7 mouse cellular contexts compared by ENCODE assay signal in genomic region chr2:32317791-32318417, GRCm38 (mm10). TPM values are rescaled to one million over a fixed set of nuclear protein-coding genes. Genes with fewer than 3 reads are reported as not detected.
A peak's percentile ranks its signal among the peaks of the same experiment; 100 is the strongest.
DNase-seq lines count a peak whose midpoint lies in the region; ATAC-seq and TF ChIP-seq lines count a peak whose summit lies in the region.

No protein-coding gene starts in this region.

- H3K4me1 ChIP-seq in embryonic facial prominence, embryonic 11.5 days (ENCODE audit: control insufficient read depth, insufficient read depth, low read length) = peaks cover 21% of the 10 kb centered on the region
- H3K4me1 ChIP-seq in heart, embryonic 10.5 days = peaks cover 73% of the 10 kb centered on the region
- peaks cover 60% of the 10 kb centered on the region for H3K4me1 ChIP-seq in kidney, embryonic 15.5 days
- peaks cover 7% of the 10 kb centered on the region; the same call in 1 of the 2 replicates for H3K4me1 ChIP-seq in small intestine, adult 2 months (ENCODE audit: control insufficient read depth, insufficient read depth, insufficient read length, low read length)

- no peak for TF ChIP-seq CTCF in small intestine, adult 2 months (IDR thresholded peaks at IDR 0.05; ENCODE audit: extremely low read depth, insufficient read length, insufficient replicate concordance, low read depth, low read length)

- peak; percentile 56 for DNase-seq in R1 (ENCODE audit: low read depth, low spot score)
- DNase-seq in embryonic facial prominence, embryonic 11.5 days (ENCODE audit: low spot score) = peak; percentile 98
- peak; percentile 92 for DNase-seq in heart, embryonic 10.5 days (ENCODE audit: low spot score)
- peak; percentile 64 for DNase-seq in lung, postnatal 14 days
- DNase-seq in right cerebral cortex, postnatal 25 days = no peak

- no peaks in the 10 kb centered on the region for H3K27me3 ChIP-seq in embryonic facial prominence, embryonic 11.5 days (ENCODE audit: control insufficient read depth, insufficient read depth, low read length)
- peaks cover 49% of the 10 kb centered on the region for H3K27me3 ChIP-seq in heart, embryonic 10.5 days (ENCODE audit: insufficient read depth, poor library complexity, severe bottlenecking)
- no peaks in the 10 kb centered on the region for H3K27me3 ChIP-seq in kidney, embryonic 15.5 days
- no peaks in the 10 kb centered on the region for H3K27me3 ChIP-seq in small intestine, adult 2 months (ENCODE audit: control insufficient read depth, insufficient read depth, low read length)

- peak; percentile 72 for ATAC-seq in embryonic facial prominence, embryonic 11.5 days (replicated peaks; ENCODE audit: insufficient number of reproducible peaks, low FRiP score, low TSS enrichment, low read depth)
- ATAC-seq in kidney, embryonic 15.5 days (replicated peaks; ENCODE audit: low FRiP score) = peak; percentile 89

- H3K9ac ChIP-seq in embryonic facial prominence, embryonic 11.5 days (replicated peaks; ENCODE audit: low read length) = peak overlapping the region; percentile 92
- peak overlapping the region; percentile 36 for H3K9ac ChIP-seq in kidney, embryonic 15.5 days

- no peaks in the 10 kb centered on the region for H3K36me3 ChIP-seq in embryonic facial prominence, embryonic 11.5 days (replicated peaks; ENCODE audit: control insufficient read depth, insufficient read depth, low read depth, low read length)
- no peaks in the 10 kb centered on the region for H3K36me3 ChIP-seq in heart, embryonic 10.5 days
- H3K36me3 ChIP-seq in kidney, embryonic 15.5 days = no peaks in the 10 kb centered on the region
- peaks cover 7% of the 10 kb centered on the region; the same call in 1 of the 2 replicates for H3K36me3 ChIP-seq in small intestine, adult 2 months (ENCODE audit: control insufficient read depth, insufficient read depth, low read length)

- peak overlapping the region; percentile 84 for H3K4me2 ChIP-seq in embryonic facial prominence, embryonic 11.5 days (ENCODE audit: low read depth, low read length)
- H3K4me2 ChIP-seq in kidney, embryonic 15.5 days = peak overlapping the region; percentile 58

- no peak for TF ChIP-seq POLR2A in small intestine, adult 2 months (IDR thresholded peaks at IDR 0.05; ENCODE audit: low read depth, low read length)

- peak overlapping the region; percentile 56 for H3K4me3 ChIP-seq in embryonic facial prominence, embryonic 11.5 days (ENCODE audit: low read depth, low read length)
- H3K4me3 ChIP-seq in heart, embryonic 10.5 days = peak overlapping the region; percentile 62
- peak overlapping the region; percentile 42 for H3K4me3 ChIP-seq in kidney, embryonic 15.5 days (replicated peaks)
- peak overlapping the region; percentile 45 for H3K4me3 ChIP-seq in small intestine, adult 2 months (ENCODE audit: low read depth, low read length)

- H3K9me3 ChIP-seq in embryonic facial prominence, embryonic 11.5 days (replicated peaks; ENCODE audit: control insufficient read depth, low read length) = no peaks in the 10 kb centered on the region
- H3K9me3 ChIP-seq in heart, embryonic 10.5 days = no peaks in the 10 kb centered on the region
- no peaks in the 10 kb centered on the region for H3K9me3 ChIP-seq in kidney, embryonic 15.5 days (replicated peaks)

- H3K27ac ChIP-seq in embryonic facial prominence, embryonic 11.5 days (replicated peaks; ENCODE audit: low read depth, low read length) = peak overlapping the region; percentile 100
- H3K27ac ChIP-seq in heart, embryonic 10.5 days = peak overlapping the region; percentile 91
- H3K27ac ChIP-seq in kidney, embryonic 15.5 days = peak overlapping the region; percentile 93
- peak overlapping the region; percentile 62 for H3K27ac ChIP-seq in small intestine, adult 2 months (ENCODE audit: insufficient read depth, low read depth, low read length)

- WGBS in embryonic facial prominence, embryonic 11.5 days = 2% methylated on average over 16 of the region's 19 CpGs
- 8% methylated on average over 19 of the region's 19 CpGs for WGBS in heart, embryonic 10.5 days
- 3% methylated on average over 18 of the region's 19 CpGs for WGBS in kidney, embryonic 15.5 days
- 54% methylated on average over 19 of the region's 19 CpGs for WGBS in small intestine, adult 2 months

RNA-seq across cellular contexts. Expression of gene Swi5, which starts 30.0 kb away (rescaled TPM):
- polyA plus RNA-seq in embryonic facial prominence, embryonic 11.5 days (2014; fragmentation: Nextera tagmentation; extraction: Ambion mirVana) = 392 and 406 TPM in 2 replicates
- 318 and 348 TPM in 2 replicates for polyA plus RNA-seq in heart, embryonic 10.5 days (2016; fragmentation: Nextera tagmentation; extraction: Ambion mirVana)
- 419 and 447 TPM in 2 replicates for polyA plus RNA-seq in kidney, embryonic 15.5 days (2015; fragmentation: Nextera tagmentation; extraction: Ambion mirVana)
- polyA plus RNA-seq in small intestine, adult 2 months (2012; rRNA removed) = 44.8 and 65.3 TPM in 2 replicates

RNA-seq across cellular contexts. Expression of gene Golga2, which starts 30.7 kb away (rescaled TPM):
- 14.9 and 15.2 TPM in 2 replicates for polyA plus RNA-seq in embryonic facial prominence, embryonic 11.5 days (2014; fragmentation: Nextera tagmentation; extraction: Ambion mirVana)
- polyA plus RNA-seq in heart, embryonic 10.5 days (2016; fragmentation: Nextera tagmentation; extraction: Ambion mirVana) = 22.0 and 27.2 TPM in 2 replicates
- 23.0 and 27.3 TPM in 2 replicates for polyA plus RNA-seq in kidney, embryonic 15.5 days (2015; fragmentation: Nextera tagmentation; extraction: Ambion mirVana)
- polyA plus RNA-seq in small intestine, adult 2 months (2012; rRNA removed) = 21.7 and 37.4 TPM in 2 replicates

RNA-seq across cellular contexts. Expression of gene Ciz1, which starts 34.2 kb away (rescaled TPM):
- polyA plus RNA-seq in embryonic facial prominence, embryonic 11.5 days (2014; fragmentation: Nextera tagmentation; extraction: Ambion mirVana) = 41.1 and 46.0 TPM in 2 replicates
- polyA plus RNA-seq in heart, embryonic 10.5 days (2016; fragmentation: Nextera tagmentation; extraction: Ambion mirVana) = 41.0 and 48.0 TPM in 2 replicates
- polyA plus RNA-seq in kidney, embryonic 15.5 days (2015; fragmentation: Nextera tagmentation; extraction: Ambion mirVana) = 48.7 and 56.6 TPM in 2 replicates
- 121 and 275 TPM in 2 replicates for polyA plus RNA-seq in small intestine, adult 2 months (2012; rRNA removed)

RNA-seq across cellular contexts. Expression of gene Dnm1, which starts 35.2 kb away (rescaled TPM):
- 31.0 and 35.3 TPM in 2 replicates for polyA plus RNA-seq in embryonic facial prominence, embryonic 11.5 days (2014; fragmentation: Nextera tagmentation; extraction: Ambion mirVana)
- 4.3 and 9.4 TPM in 2 replicates for polyA plus RNA-seq in heart, embryonic 10.5 days (2016; fragmentation: Nextera tagmentation; extraction: Ambion mirVana)
- 6.3 and 7.9 TPM in 2 replicates for polyA plus RNA-seq in kidney, embryonic 15.5 days (2015; fragmentation: Nextera tagmentation; extraction: Ambion mirVana)
- polyA plus RNA-seq in small intestine, adult 2 months (2012; rRNA removed) = 248 and 480 TPM in 2 replicates

RNA-seq across cellular contexts. Expression of gene Uck1, which starts 57.9 kb away (rescaled TPM):
- polyA plus RNA-seq in embryonic facial prominence, embryonic 11.5 days (2014; fragmentation: Nextera tagmentation; extraction: Ambion mirVana) = 57.2 and 64.2 TPM in 2 replicates
- polyA plus RNA-seq in heart, embryonic 10.5 days (2016; fragmentation: Nextera tagmentation; extraction: Ambion mirVana) = 63.1 and 65.8 TPM in 2 replicates
- 72.2 and 74.5 TPM in 2 replicates for polyA plus RNA-seq in kidney, embryonic 15.5 days (2015; fragmentation: Nextera tagmentation; extraction: Ambion mirVana)
- 39.0 and 64.9 TPM in 2 replicates for polyA plus RNA-seq in small intestine, adult 2 months (2012; rRNA removed)
